Comparison of ENCODE assay signal across 14 mouse cellular contexts in genomic region chr10:121225636-121226035, GRCm38 (mm10).
DNase-seq lines count a peak whose midpoint lies in the region; ATAC-seq and TF ChIP-seq lines count a peak whose summit lies in the region.
"Had no signal": no experiment of that assay in that cellular context is flagged by ENCODE, and none has a peak within 500 bp of the region (broad histone marks: within the 10 kb centered on the region; RNA-seq: fewer than 3 reads in every experiment).

No protein-coding gene starts in this region.

- 81% methylated on average over 6 of the region's 6 CpGs for WGBS in kidney, postnatal 0 days
- 77% methylated on average over 6 of the region's 6 CpGs for WGBS in midbrain, postnatal 0 days
- 73% methylated on average over 6 of the region's 6 CpGs for WGBS in midbrain, embryonic 13.5 days

- no peaks in the 10 kb centered on the region for H3K9me3 ChIP-seq in kidney, postnatal 0 days (replicated peaks; ENCODE audit: low read length)
- H3K9me3 ChIP-seq in midbrain, postnatal 0 days (ENCODE audit: low read length), result 0 out of 2 replicates have a peak, but pooled peaks cover under 1% of the 10 kb centered on the region
- no peaks in the 10 kb centered on the region for H3K9me3 ChIP-seq in midbrain, embryonic 13.5 days
- H3K9me3 ChIP-seq: liver, embryonic 13.5 days had no signal

- H3K4me1 ChIP-seq in kidney, postnatal 0 days (replicated peaks; ENCODE audit: insufficient read depth, low read length), result no peaks in the 10 kb centered on the region
- no peaks in the 10 kb centered on the region for H3K4me1 ChIP-seq in midbrain, postnatal 0 days (ENCODE audit: insufficient read depth, low read length)
- H3K4me1 ChIP-seq in midbrain, embryonic 13.5 days (replicated peaks), result no peaks in the 10 kb centered on the region
- H3K4me1 ChIP-seq: liver, embryonic 13.5 days had no signal

- no peak overlapping the region for H3K27ac ChIP-seq in kidney, postnatal 0 days
- H3K27ac ChIP-seq in midbrain, postnatal 0 days (ENCODE audit: low read depth, low read length), result no peak overlapping the region
- H3K27ac ChIP-seq in midbrain, embryonic 13.5 days, result no peak overlapping the region
- H3K27ac ChIP-seq: liver, embryonic 13.5 days had no signal

- ATAC-seq in kidney, postnatal 0 days (replicated peaks; ENCODE audit: low FRiP score, low read depth), result no peak
- ATAC-seq in midbrain, postnatal 0 days (ENCODE audit: low FRiP score), result no peak
- no peak for ATAC-seq in midbrain, embryonic 13.5 days
- ATAC-seq: intestine, embryonic 16.5 days had no signal

- no peak overlapping the region for H3K4me3 ChIP-seq in kidney, postnatal 0 days (replicated peaks; ENCODE audit: low read depth, low read length)
- H3K4me3 ChIP-seq in midbrain, postnatal 0 days (ENCODE audit: low read depth, low read length), result no peak overlapping the region
- no peak overlapping the region for H3K4me3 ChIP-seq in midbrain, embryonic 13.5 days (replicated peaks)
- H3K4me3 ChIP-seq: liver, embryonic 13.5 days had no signal

- no peak overlapping the region for H3K9ac ChIP-seq in kidney, postnatal 0 days (ENCODE audit: low read depth, low read length)
- H3K9ac ChIP-seq in midbrain, postnatal 0 days (replicated peaks; ENCODE audit: low read length, poor library complexity, severe bottlenecking), result no peak overlapping the region
- H3K9ac ChIP-seq in midbrain, embryonic 13.5 days (replicated peaks), result no peak overlapping the region
- H3K9ac ChIP-seq: liver, embryonic 13.5 days had no signal

- H3K36me3 ChIP-seq in kidney, postnatal 0 days (ENCODE audit: insufficient read depth, low read length), result no peaks in the 10 kb centered on the region
- H3K36me3 ChIP-seq in midbrain, postnatal 0 days (ENCODE audit: insufficient read depth, low read length), result no peaks in the 10 kb centered on the region
- no peaks in the 10 kb centered on the region for H3K36me3 ChIP-seq in midbrain, embryonic 13.5 days
- H3K36me3 ChIP-seq: liver, embryonic 13.5 days had no signal

- no peaks in the 10 kb centered on the region for H3K27me3 ChIP-seq in kidney, postnatal 0 days (ENCODE audit: insufficient read depth, low read length)
- no peaks in the 10 kb centered on the region for H3K27me3 ChIP-seq in midbrain, postnatal 0 days (ENCODE audit: insufficient read depth, low read length)
- no peaks in the 10 kb centered on the region for H3K27me3 ChIP-seq in midbrain, embryonic 13.5 days
- H3K27me3 ChIP-seq: liver, embryonic 13.5 days had no signal

- H3K4me2 ChIP-seq in kidney, postnatal 0 days (ENCODE audit: low read length), result no peak overlapping the region
- H3K4me2 ChIP-seq in midbrain, postnatal 0 days (ENCODE audit: low read depth, low read length, poor library complexity, severe bottlenecking), result no peak overlapping the region
- H3K4me2 ChIP-seq in midbrain, embryonic 13.5 days (replicated peaks), result no peak overlapping the region
- H3K4me2 ChIP-seq: liver, embryonic 13.5 days had no signal

- DNase-seq in embryo, embryonic 10 days (ENCODE audit: low spot score), result peak; percentile 18
- DNase-seq in embryo, embryonic 11 days, result no peak
- DNase-seq in kidney, postnatal 0 days (ENCODE audit: low spot score), result no peak
- DNase-seq in kidney, postnatal 4 days, result no peak
- DNase-seq in midbrain, postnatal 0 days (ENCODE audit: low spot score), result peak; percentile 8
- no peak for DNase-seq in spleen, postnatal 10 days (ENCODE audit: low spot score in 2 of 2)
- DNase-seq in ovary, adult 18-20 months (ENCODE audit: low spot score), result no peak
- DNase-seq: adrenal gland, postnatal 10 days; B cell, adult 2 months; cerebellum, postnatal 36 days; heart, postnatal 4 days; liver, embryonic 13.5 days had no signal

- TF ChIP-seq CTCF in kidney, postnatal 0 days (IDR thresholded peaks at IDR 0.05; ENCODE audit: low read depth), result peak; percentile 58
- TF ChIP-seq CTCF in midbrain, postnatal 0 days (IDR thresholded peaks at IDR 0.05), result peak; percentile 46

Comparison
In these comparisons a context has a peak if more than half of its experiments do, and no peak if none do; other contexts are left out.
1. DNase-seq: peak in embryo, embryonic 10 days (single experiment) and midbrain, postnatal 0 days (single experiment); none in embryo, embryonic 11 days (single experiment), kidney, postnatal 0 days (single experiment), kidney, postnatal 4 days (0 of 2), spleen, postnatal 10 days (0 of 2) and ovary, adult 18-20 months (single experiment).